Mouse (Mus musculus) CH12.LX (cell line): Measurements from ENCODE around the gene Ppp2r5c.

Experiments used
- CHD1 ChIP-seq: IDR thresholded peaks from 2 replicates; pipeline ENCODE4 v1.6.1; 2012; ENCODE audit warnings: low read depth, low read length, improper control_type of control experiment, inconsistent platforms
- CTCF ChIP-seq, 2 experiments: IDR thresholded peaks in 1 of 2; conservative IDR thresholded peaks in 1 of 2; 2 replicates each; pipeline ENCODE4 v1.5.1; 2011 to 2012; ENCODE audit warnings: low read depth in 2 of 2, low read length in 2 of 2, improper control_type of control experiment in 1 of 2, inconsistent platforms in 1 of 2, mild to moderate bottlenecking in 1 of 2, moderate library complexity in 1 of 2
- JUND ChIP-seq: conservative IDR thresholded peaks from 2 replicates; pipeline ENCODE4 v1.6.1; 2011; ENCODE audit warnings: low read depth, low read length, improper control_type of control experiment
- KAT2A ChIP-seq: IDR thresholded peaks from 2 replicates; pipeline ENCODE4 v1.6.1; 2012; ENCODE audit warnings: low read length, improper control_type of control experiment, inconsistent platforms; ENCODE audit not compliant: insufficient replicate concordance
- NELFE ChIP-seq: IDR thresholded peaks from 2 replicates; pipeline ENCODE4 v1.6.1; 2011; ENCODE audit warnings: low read depth, low read length, improper control_type of control experiment
- NRF1 ChIP-seq: IDR thresholded peaks from 2 replicates; pipeline ENCODE4 v1.6.1; 2014; ENCODE audit warnings: low read depth, mild to moderate bottlenecking, inconsistent platforms, low read length, improper control_type of control experiment, moderate library complexity
- POLR2A ChIP-seq: IDR thresholded peaks from 2 replicates; pipeline ENCODE4 v1.6.1; 2011; ENCODE audit warnings: low read depth, mild to moderate bottlenecking, improper control_type of control experiment, low read length
- SIN3A ChIP-seq: IDR thresholded peaks from 2 replicates; pipeline ENCODE4 v1.6.1; 2012; ENCODE audit warnings: low read length, improper control_type of control experiment, inconsistent platforms
- SMC3 ChIP-seq: IDR thresholded peaks from 2 replicates; pipeline ENCODE4 v1.6.1; 2011; ENCODE audit warnings: low read depth, low read length, improper control_type of control experiment
- TBP ChIP-seq: conservative IDR thresholded peaks from 2 replicates; pipeline ENCODE4 v1.6.1; 2011; ENCODE audit warnings: low read depth, low read length, improper control_type of control experiment
- USF2 ChIP-seq: conservative IDR thresholded peaks from 2 replicates; pipeline ENCODE4 v1.6.1; 2011; ENCODE audit warnings: low read depth, low read length, improper control_type of control experiment

GRCm38 (mm10) chr12:110494846-110495245 lies 47.9 kb downstream of the Ppp2r5c start:
- TF ChIP-seq POLR2A (no peak), CHD1 (no peak), TBP (no peak), CTCF (conservative IDR thresholded peaks at IDR 0.05 in 1 of 2, IDR thresholded peaks at IDR 0.05 in 1 of 2; ENCODE audit: low read depth in 2 of 2, low read length in 2 of 2) (no peak), SIN3A (no peak), SMC3 (no peak), JUND (no peak), NRF1 (no peak), NELFE (no peak), KAT2A (no peak), USF2 (no peak)
